ENCODE assay signal across 33 mouse cellular contexts in genomic region chr2:3387105-3387860, GRCm38 (mm10). TPM values are rescaled to one million over a fixed set of nuclear protein-coding genes. Genes with fewer than 3 reads are reported as not detected.
"Had no signal": no experiment of that assay in that cellular context is flagged by ENCODE, and none has a peak within 500 bp of the region (broad histone marks: within the 10 kb centered on the region; RNA-seq: fewer than 3 reads in every experiment).

No protein-coding gene starts in this region.

- DNase-seq: cerebellum, adult 2 months; cerebellum, adult 8-10 months; cerebellum, adult 9-10 months; cerebellum, adult 9-11 months; cerebellum, postnatal 10 days; cerebellum, postnatal 14 days; cerebellum, postnatal 25 days; cerebellum, postnatal 36 days; embryo, embryonic 11 days; forebrain, postnatal 0 days; gastrocnemius, adult 2 months; gastrocnemius, postnatal 10 days; gastrocnemius, postnatal 14 days; gastrocnemius, postnatal 25 days; gastrocnemius, postnatal 36 days; heart, adult 18-20 months; heart, adult 2 months had no signal

- H3K27me3 ChIP-seq: embryonic facial prominence, embryonic 12.5 days; embryonic facial prominence, embryonic 13.5 days; embryonic facial prominence, embryonic 15.5 days; forebrain, embryonic 12.5 days; forebrain, embryonic 13.5 days; forebrain, embryonic 15.5 days had no signal

- H3K4me1 ChIP-seq: embryonic facial prominence, embryonic 10.5 days; embryonic facial prominence, embryonic 12.5 days; embryonic facial prominence, embryonic 13.5 days; embryonic facial prominence, embryonic 15.5 days; forebrain, embryonic 10.5 days; forebrain, embryonic 12.5 days; forebrain, embryonic 13.5 days; forebrain, embryonic 15.5 days had no signal

- ATAC-seq: forebrain, embryonic 13.5 days; forebrain, embryonic 14.5 days; forebrain, embryonic 15.5 days; forebrain, embryonic 16.5 days; forebrain, postnatal 0 days had no signal

- H3K9me3 ChIP-seq: embryonic facial prominence, embryonic 10.5 days; embryonic facial prominence, embryonic 12.5 days; embryonic facial prominence, embryonic 13.5 days; embryonic facial prominence, embryonic 15.5 days; forebrain, embryonic 10.5 days; forebrain, embryonic 12.5 days; forebrain, embryonic 13.5 days; forebrain, embryonic 15.5 days had no signal

- H3K9ac ChIP-seq: embryonic facial prominence, embryonic 12.5 days; embryonic facial prominence, embryonic 13.5 days; embryonic facial prominence, embryonic 15.5 days; forebrain, embryonic 12.5 days; forebrain, embryonic 13.5 days; forebrain, embryonic 15.5 days; forebrain, postnatal 0 days had no signal

- H3K27ac ChIP-seq: embryonic facial prominence, embryonic 10.5 days; embryonic facial prominence, embryonic 12.5 days; embryonic facial prominence, embryonic 13.5 days; embryonic facial prominence, embryonic 15.5 days; forebrain, embryonic 10.5 days; forebrain, embryonic 12.5 days; forebrain, embryonic 13.5 days; forebrain, embryonic 15.5 days; gastrocnemius, adult 2 months; heart, adult 2 months had no signal

- H3K36me3 ChIP-seq: embryonic facial prominence, embryonic 10.5 days; embryonic facial prominence, embryonic 12.5 days; embryonic facial prominence, embryonic 13.5 days; embryonic facial prominence, embryonic 15.5 days; forebrain, embryonic 10.5 days; forebrain, embryonic 12.5 days; forebrain, embryonic 15.5 days had no signal

- H3K4me2 ChIP-seq: embryonic facial prominence, embryonic 12.5 days; embryonic facial prominence, embryonic 13.5 days; embryonic facial prominence, embryonic 15.5 days; forebrain, embryonic 12.5 days; forebrain, embryonic 13.5 days; forebrain, embryonic 15.5 days had no signal

- H3K4me3 ChIP-seq: embryonic facial prominence, embryonic 10.5 days; embryonic facial prominence, embryonic 12.5 days; embryonic facial prominence, embryonic 13.5 days; embryonic facial prominence, embryonic 15.5 days; erythroblast, embryonic 14.5 days; forebrain, embryonic 10.5 days; forebrain, embryonic 12.5 days; forebrain, embryonic 13.5 days; forebrain, embryonic 15.5 days; gastrocnemius, adult 2 months; heart, adult 2 months had no signal

RNA-seq across cellular contexts. Expression of gene Olah, which starts 9.7 kb away (rescaled TPM):
- polyA plus RNA-seq: cerebellum, adult 2 months; cortical plate, adult 2 months; embryonic facial prominence, embryonic 10.5 days; embryonic facial prominence, embryonic 11.5 days; embryonic facial prominence, embryonic 12.5 days; embryonic facial prominence, embryonic 13.5 days; embryonic facial prominence, embryonic 14.5 days; erythroblast, embryonic 14.5 days; forebrain, embryonic 10.5 days; forebrain, embryonic 11.5 days; forebrain, embryonic 12.5 days; forebrain, embryonic 13.5 days; forebrain, embryonic 14.5 days; forebrain, embryonic 15.5 days; forebrain, embryonic 16.5 days; frontal cortex, adult 2 months; heart, adult 2 months had no signal

RNA-seq across cellular contexts. Expression of gene Meig1, which starts 35.2 kb away (rescaled TPM):
- polyA plus RNA-seq: embryonic facial prominence, embryonic 11.5 days; embryonic facial prominence, embryonic 12.5 days; erythroblast, embryonic 14.5 days; forebrain, embryonic 10.5 days had no signal

RNA-seq across cellular contexts. Expression of gene Acbd7, which starts 51.3 kb away (rescaled TPM):
- polyA plus RNA-seq: erythroblast, embryonic 14.5 days; forebrain, embryonic 10.5 days; heart, adult 2 months had no signal
